Mouse (Mus musculus): ENCODE data around the gene Ms4a6d. TPM values are rescaled to one million over a fixed set of nuclear protein-coding genes. Genes with fewer than 3 reads are reported as not detected.

Gene Ms4a6d
- 10 to 100 TPM in 1 of 2 experiments, 1 to 10 TPM in 1; 9.6 to 10.9 TPM for total RNA-seq (2023)

DNA sequence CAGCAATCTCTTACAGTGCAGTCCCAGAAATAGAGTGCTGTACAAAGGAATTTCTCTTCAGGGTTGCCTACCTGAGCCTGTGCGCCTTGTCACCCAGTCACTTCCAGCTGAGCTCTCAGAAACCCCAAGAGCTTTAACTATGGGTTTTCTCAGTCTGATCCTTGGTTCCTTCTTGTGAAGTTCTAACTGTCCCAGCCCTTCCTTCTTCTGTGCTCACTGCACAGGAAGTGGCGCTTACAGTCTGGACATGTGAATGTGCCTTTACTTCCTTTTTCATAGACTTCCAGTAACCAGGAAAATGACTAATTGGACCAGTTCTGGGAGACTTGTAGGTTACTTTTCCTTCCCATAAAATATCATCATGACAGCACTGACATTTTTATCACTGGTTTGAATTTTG, at the start of gene Ms4a6d:
Ms4a6d (minus strand) TSS at position 247 of the 400 bp plus-strand sequence.

GRCm38 (mm10) chr19:11640732-11641131, 36.1 kb upstream of the Ms4a6d start, which contains the start of gene Ms4a3:
Ms4a3 (minus strand) TSS chr19:11640851.

DNA sequence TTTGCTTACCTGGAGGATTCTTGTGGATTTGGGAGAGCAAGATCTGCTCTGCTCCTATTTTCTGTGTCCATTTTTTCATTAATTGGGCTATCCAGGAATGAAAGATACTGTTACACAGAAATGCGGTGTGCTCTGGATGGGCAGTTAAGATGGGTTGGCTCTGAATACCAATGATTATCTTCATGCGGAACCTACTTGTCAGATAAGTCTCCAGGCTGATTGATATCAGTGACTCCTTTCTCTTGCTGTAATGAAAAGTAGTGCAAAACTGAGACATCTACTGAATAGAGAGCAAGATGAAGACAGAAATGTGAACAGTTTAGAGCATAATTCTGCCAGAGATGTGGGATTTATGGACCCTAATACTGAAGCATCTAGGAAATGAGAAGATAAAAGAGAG, 18.9 kb upstream of the Ms4a6d start, which contains the start of gene Ms4a2:
Ms4a2 (minus strand) TSS at position 169 of the 400 bp plus-strand sequence.

Other genes starting within 250 kb of the Ms4a6d start
- 10 to 100 TPM; 12.6 to 26.8 TPM for gene Ms4a4a, start 229.3 kb downstream of the Ms4a6d start, total RNA-seq (2023)
- gene Ms4a4c, start 200.1 kb downstream of the Ms4a6d start, total RNA-seq (2023): 10 to 100 TPM; 44.8 to 48.7 TPM
- gene Ms4a4b, start 161.3 kb downstream of the Ms4a6d start, total RNA-seq (2023): 10 to 100 TPM; 11.0 to 11.5 TPM
- gene Ms4a6c, start 135.5 kb downstream of the Ms4a6d start, total RNA-seq (2023): 100 to 1,000 TPM; 214 to 241 TPM
- 1 to 10 TPM; 3.6 to 3.7 TPM for gene Gm8369, start 118.9 kb downstream of the Ms4a6d start, total RNA-seq (2023)
- gene Ms4a6b, start 88.3 kb downstream of the Ms4a6d start, total RNA-seq (2023): 10 to 100 TPM; 28.8 to 34.3 TPM
- gene Ms4a4d, start 68.0 kb downstream of the Ms4a6d start, total RNA-seq (2023): not detected
- gene Ms4a2, start 18.9 kb upstream of the Ms4a6d start, total RNA-seq (2023): 1 to 10 TPM; 6.4 to 9.2 TPM
- gene Ms4a3, start 36.0 kb upstream of the Ms4a6d start, total RNA-seq (2023): 100 to 1,000 TPM in 1 of 2 experiments, 10 to 100 TPM in 1; 96.9 to 111 TPM
- not detected for gene Oosp2, start 55.7 kb upstream of the Ms4a6d start, total RNA-seq (2023)
- gene Oosp1, start 86.3 kb upstream of the Ms4a6d start, total RNA-seq (2023): 1 to 10 TPM in 1 of 2 experiments, under 1 TPM in 1; 0.96 to 1.2 TPM
- not detected for gene Oosp3, start 92.2 kb upstream of the Ms4a6d start, total RNA-seq (2023)
- gene Gif, start 142.7 kb upstream of the Ms4a6d start, total RNA-seq (2023): not detected
- 10 to 100 TPM; 16.7 to 17.2 TPM for gene Mrpl16, start 165.5 kb upstream of the Ms4a6d start, total RNA-seq (2023)
- 10 to 100 TPM; 17.4 to 18.8 TPM for gene Stx3, start 214.6 kb upstream of the Ms4a6d start, total RNA-seq (2023)
- not detected for gene Olfr1417, start 234.4 kb upstream of the Ms4a6d start, total RNA-seq (2023)